Mouse (Mus musculus): Measurements from ENCODE around the gene Ulk4.

DNA sequence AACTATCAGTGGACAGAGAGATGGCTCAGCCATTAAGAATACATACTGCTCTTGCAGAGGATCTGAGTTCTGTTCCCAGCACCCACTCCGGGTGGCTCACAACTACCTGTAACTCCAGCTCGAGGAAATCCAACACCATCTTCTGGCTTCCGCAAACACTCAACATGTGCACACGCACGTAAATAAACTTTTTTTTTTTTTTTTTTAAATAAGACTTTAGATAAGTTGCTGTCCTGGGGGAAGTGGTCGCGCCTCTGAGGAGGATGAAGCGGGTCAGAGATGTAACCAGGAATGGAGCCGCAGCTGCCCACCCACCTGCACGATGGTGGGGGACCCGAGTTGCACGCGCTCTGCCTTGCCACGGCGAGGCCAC is 266 bp downstream of the Ulk4 start:
- no peak for TF ChIP-seq FLI1 (IDR thresholded peaks at IDR 0.05; ENCODE audit: low read length)
- TF ChIP-seq GATA1 (IDR thresholded peaks at IDR 0.05; ENCODE audit: borderline replicate concordance, low read length), result no peak

Data from megakaryocyte, embryonic 14.5 days (primary cell).